Mouse (Mus musculus): ENCODE measurements at regions not wholly inside any gene's neighbourhood (a gene's known extent, or its start where the extent isn't known, plus 50 kb on each side); places are given as distances from the start of the nearest gene placed in this dataset.

DNA sequence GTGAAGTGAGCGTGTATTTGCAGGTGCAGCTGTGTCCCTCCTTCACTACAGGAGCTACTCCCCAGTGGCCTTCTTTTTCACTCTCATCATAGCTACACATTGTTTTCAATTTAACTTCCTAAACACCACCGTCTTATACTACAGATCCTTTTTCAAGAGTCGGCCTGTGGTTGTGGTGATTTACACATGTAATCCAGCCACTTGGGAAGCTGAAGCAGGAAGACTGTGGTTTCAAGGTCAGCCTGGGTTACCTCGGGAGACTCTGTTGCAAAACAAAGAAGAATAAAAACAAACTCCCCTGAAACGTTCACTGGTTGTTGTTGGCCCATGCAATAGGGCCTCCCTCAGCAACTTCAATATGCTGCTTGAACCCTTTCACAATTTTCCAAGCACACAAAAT, 153.8 kb upstream of the Kcnh8 start:
- no peak; the same call in 1 of the 2 replicates for ATAC-seq (ENCODE audit: poor library complexity, severe bottlenecking)

DNA sequence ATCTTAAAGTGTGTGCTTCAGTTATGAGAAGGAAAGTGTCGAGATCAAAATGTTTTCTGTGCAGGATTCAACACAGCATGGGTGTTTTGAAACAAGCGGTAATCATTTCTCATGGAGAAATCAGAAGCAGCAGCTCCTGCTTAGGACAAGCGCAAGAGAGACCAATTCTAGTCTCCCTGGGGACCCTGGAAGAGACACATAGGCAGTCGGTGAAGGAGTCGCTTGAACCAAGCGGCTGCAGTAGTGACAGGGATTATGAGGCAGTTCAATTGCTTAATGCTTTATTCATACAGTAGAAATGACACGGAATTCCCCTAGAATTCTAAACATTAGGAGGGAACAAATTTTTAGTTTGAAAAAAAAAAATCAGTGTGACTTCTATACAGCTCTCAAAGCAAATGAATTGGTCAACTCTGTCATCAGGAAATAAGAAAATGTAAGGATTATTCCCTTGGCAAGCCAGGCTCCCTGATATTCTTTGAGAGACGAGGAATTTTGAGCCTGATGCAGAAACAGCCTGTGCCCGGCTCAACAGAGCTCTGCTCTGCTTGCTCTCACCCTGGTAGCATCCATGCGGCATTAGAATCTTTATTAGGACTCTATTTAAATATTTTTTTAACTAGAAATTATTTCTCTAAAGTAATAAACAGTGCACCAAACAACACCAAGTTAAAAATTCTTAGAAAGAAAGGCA, 143.1 kb upstream of the Kcnh8 start:
- ATAC-seq (ENCODE audit: poor library complexity, severe bottlenecking): no peak

DNA sequence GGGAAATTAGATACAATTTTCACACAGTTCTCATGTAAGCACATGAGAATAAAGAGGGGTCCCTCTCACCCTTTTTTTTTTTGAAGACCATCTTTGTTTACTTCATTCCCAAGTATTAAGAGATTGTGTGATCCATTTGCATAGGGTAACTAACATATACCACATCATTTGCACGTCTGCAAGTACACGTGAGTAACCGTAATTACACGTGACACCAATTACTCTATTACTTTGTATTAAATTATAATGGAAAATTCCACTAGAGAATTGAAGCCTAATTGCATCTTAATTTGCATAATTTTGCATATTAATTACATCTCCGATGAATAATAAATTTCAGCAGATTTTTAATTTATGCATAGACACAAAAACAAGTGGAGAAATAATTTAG, 142.5 kb upstream of the Kcnh8 start:
- ATAC-seq (ENCODE audit: poor library complexity, severe bottlenecking): no peak

DNA sequence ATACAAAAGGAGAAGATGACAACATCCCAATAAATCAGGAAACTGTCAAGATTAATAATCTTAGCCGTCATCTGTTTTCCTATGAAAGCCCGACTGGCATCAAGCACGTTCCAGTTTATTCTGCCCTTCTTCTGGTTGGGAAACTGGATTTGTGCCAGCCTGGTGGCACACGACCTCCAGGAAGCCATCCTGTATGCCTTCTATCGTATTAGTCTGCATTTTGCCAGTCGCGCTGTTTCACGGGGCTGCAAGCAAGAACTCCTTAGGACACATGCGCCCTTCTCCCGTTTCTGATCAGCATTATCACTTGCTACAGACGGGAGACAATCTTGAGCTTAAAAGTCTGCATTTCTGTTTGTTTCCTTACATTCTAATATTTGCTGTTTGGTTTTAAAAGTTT, 141.2 kb upstream of the Kcnh8 start:
- ATAC-seq (ENCODE audit: poor library complexity, severe bottlenecking): no peak

DNA sequence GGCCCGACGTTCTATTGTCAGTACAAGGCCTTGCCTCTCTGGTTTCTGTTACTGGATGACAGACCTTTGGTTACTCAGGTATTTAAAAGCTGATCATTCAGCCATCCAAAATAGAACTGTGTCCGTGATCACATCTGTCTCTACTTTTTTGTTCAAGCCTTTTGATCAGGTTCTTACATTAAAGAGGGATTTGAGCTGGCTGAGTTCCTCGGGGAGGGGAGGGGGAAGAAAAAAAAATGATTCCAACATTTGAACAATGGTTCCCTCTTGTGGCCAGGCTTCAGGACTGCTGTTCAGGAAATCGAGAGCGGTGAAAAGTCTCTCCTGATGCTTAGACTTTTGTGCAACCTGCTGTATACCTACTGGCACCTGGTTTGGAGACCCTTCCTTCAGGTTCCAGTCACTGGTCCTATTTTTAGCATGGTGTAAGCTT, 140.8 kb upstream of the Kcnh8 start:
- ATAC-seq (ENCODE audit: poor library complexity, severe bottlenecking): no peak

DNA sequence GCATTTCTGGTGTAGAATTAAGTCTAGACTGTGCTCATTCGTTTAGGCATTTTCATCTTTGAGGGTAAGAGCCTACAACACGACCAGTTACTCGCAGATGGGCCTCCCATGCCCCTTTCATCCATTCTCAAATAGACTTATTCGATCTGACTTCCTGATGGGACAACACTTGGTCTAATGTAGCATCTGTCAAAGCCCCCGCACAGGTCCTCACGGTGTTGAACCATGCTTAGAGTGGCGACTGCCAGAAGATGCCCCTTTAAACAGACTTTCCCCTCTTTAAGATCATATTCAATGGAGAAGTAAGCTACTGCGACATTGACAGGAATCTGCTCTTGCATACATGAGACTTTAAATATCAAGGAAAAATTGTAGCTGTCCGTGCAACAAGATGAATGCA, 140.1 kb upstream of the Kcnh8 start:
- no peak for ATAC-seq (ENCODE audit: poor library complexity, severe bottlenecking)

DNA sequence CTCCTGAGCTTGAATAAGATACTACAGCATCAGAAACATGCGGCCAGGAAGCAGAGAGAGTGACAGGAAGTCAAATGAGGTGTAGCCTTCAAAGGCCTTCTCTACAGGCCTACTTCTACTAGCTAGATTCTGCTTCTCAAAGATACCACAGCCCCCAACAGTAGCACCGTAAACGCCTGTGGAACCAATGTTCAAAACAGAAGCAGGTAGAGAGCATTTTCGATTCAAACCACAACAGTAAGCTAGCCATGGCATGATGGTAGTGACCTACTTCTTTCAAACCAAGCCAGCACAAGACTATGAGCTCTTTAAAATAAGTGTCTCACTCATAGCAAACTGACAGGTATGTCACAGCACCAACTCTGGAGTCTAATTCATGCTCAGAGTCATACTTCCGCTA, 134.0 kb upstream of the Kcnh8 start:
- peak; percentile 24; the same call in 1 of the 2 replicates for ATAC-seq (ENCODE audit: poor library complexity, severe bottlenecking)

DNA sequence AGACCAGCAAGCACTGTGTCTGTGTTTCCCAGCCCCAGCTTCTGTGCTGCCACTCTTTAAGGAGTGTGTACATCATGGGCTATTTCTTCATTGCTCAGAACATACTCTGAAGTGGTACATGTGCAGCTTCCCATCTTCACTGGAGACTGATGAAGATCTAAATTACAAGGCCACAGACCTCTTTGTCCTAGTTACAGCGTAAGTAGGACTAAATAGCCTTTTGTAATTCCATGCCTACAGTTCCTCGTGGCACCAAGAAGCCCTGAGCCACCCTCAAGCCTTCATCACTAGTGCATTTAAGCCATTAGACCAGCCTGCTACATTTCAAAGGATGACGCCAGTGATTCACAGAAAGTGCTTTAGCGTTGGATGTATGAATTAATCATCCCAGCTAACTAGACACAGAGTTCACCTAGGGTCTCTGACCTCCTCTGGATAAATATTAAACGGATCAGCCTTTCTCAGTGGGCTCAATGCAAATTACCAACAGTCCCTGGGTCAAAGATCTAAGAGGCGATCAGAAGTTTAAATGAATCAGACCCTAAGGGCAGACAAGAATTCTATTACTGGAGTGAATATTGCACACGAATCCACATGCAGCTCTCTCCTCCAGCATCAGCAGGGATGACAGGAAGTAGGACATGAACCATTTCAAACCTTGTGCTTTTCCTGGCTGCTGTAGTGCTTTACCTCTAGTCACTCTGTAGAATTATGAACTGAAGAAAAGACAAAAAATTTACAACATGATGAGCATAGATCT, 123.0 kb upstream of the Kcnh8 start:
- ATAC-seq (ENCODE audit: poor library complexity, severe bottlenecking): no peak

DNA sequence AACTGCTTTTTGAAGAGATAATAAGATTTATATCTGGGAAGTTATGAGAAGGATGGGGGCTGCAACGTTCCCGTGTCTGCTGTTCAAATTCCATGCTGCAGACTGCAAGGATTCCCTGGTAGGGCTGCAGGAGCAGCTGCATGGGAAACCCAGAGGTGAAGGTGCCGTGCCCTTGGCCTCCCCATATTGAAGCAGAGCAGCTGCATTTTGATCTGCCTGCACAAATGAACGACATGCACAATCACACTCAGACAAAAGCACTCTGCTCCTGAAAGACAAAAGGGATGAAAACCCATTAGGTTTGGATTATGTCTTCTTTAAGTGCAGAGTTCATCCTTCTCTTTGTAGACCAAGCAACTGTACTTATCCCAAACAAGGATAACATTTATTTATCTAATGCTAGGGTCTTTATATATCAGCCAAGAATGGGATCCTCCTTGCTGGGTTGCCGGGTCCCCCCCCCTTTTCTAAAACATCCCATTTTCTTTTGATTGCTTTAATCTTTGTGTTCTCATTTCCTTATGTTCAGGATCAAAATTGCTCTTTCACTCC, 122.3 kb upstream of the Kcnh8 start:
- ATAC-seq (ENCODE audit: poor library complexity, severe bottlenecking): no peak

DNA sequence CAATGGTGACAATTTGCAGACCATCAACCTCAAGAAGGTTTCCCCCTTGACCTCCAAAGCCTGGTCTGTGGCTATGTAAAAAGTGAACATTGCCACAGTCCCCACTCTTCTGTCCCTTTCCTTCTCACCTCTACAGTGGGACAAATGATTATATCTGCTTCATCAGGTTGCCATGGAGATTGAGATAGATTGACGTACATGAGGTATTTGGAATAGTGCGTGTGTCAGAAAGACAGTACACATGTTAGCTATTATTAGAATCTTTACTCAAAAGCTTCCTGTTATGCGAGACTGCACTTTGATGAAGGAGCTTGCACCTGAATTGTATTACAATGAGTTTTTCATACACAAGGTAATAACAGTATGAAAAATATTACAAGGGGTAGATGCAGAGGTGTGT, 95.7 kb upstream of the Kcnh8 start:
- no peak for ATAC-seq (ENCODE audit: poor library complexity, severe bottlenecking)

DNA sequence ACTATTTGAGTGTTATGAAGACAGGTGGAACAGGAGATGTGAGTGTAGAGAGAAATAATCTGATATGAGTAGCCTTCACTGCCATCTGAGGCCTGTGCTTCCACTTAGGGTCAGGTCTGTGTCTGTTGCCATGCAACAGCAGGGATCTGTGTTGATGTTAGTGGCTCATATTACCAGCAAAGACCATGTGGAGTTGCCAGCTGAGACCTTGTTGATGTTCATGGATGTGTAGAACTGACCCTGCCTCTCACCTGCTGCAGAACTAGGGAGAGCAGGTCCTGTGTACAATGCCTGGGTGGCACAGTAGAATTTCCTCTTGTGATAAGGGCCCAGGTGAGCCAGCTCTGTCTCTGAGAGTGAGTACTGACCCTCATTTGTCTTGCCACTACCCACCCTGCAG, 72.2 kb upstream of the Kcnh8 start:
- no peak for ATAC-seq (ENCODE audit: poor library complexity, severe bottlenecking)
